Mouse (Mus musculus) ES-Bruce4 (cell line): ENCODE results near the gene Ptgfrn.

Experiments
- CTCF ChIP-seq: IDR thresholded peaks from one replicate; pipeline ENCODE4 v1.8.1; 2011; ENCODE audit warnings: low read depth, low read length
- EP300 ChIP-seq: IDR thresholded peaks from 2 replicates; pipeline ENCODE4 v1.6.1; 2011; ENCODE audit warnings: low read depth, low read length; ENCODE audit not compliant: insufficient read depth

GRCm38 (mm10) chr3:101031456-101032142 lies 78.5 kb downstream of the Ptgfrn start:
- TF ChIP-seq EP300: no peak
- no peak for TF ChIP-seq CTCF
